Mouse (Mus musculus) frontal cortex, postnatal 14 days (tissue): ENCODE results near the gene Tsc22d3.

Experiments used
- DNase-seq, 2 experiments: peaks; one replicate each; pipeline ENCODE4 v3.0.0; 2022; ENCODE audit warnings: low spot score in 2 of 2

Gene Tsc22d3

DNA sequence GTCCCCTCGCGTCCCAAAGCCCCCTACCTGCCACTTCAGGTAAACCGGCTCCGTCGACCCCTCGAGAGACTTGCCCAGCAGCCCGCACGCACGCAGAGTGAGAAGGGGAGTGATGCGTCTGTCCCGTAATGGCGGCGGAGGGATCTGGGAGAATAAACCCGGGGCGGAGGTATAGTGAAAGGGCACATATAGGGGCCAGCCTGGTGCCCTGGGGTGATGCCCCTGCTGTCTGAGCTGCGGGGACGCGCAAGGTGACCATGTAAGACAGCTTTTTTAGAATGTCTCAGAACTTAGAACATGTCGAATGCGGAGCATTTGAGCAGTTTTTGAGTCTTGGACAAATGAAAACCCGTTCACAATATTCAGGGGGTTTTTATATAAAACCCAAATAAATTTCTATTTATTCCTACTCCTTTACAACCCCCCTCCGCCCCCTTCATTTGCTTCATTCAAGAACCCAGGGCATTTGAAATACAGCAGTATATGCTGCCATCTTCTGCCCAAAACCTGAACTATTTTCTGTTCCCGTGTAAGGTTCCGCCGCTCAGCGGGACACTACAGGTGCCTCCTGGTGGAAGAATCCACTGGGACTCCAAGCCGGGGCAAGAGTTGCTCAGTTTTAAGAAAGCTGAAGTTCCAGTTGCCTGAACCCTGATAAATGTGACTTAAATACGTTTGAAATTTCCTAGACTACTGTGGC lies at the start of gene Tsc22d3:
Gene Tsc22d3 (minus strand): TSS at position 250 of the 700 bp plus-strand sequence.
- DNase-seq = peak; percentile 4 to 20

DNA sequence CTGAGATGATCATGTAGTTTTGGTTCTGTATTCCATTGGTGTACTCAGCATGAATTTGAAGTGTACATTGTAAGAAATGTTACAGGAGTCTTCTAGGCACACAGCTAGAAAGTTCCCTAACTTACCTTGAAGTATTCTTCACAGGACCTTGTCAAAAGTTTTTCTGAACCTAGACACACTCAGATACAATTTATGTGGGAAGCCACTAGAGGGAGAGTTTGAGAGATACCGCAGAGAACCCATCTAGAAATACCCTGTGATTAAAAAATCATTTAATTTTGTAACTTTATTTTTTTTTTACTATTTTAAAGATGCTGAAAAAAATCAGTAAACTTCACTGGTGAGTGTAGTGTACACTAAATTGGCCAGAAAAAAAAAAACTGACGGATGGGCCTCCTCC lies 39.1 kb upstream of the Tsc22d3 start:
- DNase-seq = no peak

DNA sequence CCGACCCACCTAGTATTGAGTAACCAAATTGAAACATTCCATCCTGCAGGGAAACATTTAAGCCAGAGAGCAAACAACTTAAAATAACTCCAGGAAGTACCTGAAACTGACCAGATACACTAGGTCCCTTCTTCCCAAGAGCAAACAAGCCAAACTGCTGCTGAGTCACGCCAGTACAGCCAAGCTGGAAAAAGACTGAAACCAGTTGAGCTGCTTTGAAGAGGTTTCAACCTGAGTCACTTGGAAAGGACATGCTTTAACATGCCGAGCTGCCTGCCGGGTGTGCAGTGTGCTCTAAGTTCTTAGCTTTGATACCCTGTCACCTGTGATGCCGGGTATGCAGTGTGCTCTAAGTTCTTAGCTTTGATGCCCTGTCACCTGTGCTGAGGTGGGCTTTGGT lies 37.6 kb upstream of the Tsc22d3 start:
- no peak for DNase-seq

DNA sequence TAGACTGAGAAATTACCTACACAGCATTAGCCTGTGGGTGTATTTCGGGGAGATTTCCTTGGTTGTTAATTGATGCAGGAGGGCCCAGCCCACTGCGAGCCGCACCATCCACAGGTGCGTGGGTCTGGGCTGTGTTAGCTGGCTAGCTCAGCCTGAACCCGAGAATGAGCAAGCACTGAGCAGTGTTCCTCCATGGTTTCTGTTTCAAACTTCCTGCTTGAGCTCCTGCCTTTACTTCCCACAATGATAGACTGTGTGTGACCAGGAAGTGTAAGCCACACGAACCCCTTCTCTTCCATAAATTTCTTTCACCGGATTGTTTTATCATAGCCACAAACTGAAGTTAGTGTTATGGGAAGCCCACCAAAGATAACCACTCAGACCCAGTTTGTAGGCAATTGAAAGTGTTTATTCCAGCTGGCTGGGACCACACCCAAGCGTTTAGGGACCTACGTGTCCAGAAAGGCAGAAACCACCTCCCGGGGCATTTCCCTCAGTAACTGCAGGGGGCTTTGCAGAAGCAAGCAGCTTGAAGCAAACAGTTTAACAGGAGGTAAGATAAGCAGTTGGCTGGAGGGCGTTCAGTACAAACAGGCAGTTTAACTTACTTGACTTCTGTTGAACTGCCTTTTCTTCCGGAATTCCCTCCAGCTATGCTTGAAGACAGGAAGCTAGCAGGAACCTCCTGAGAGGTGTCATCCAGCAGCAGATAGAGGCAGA lies 24.6 kb upstream of the Tsc22d3 start:
- no peak for DNase-seq

DNA sequence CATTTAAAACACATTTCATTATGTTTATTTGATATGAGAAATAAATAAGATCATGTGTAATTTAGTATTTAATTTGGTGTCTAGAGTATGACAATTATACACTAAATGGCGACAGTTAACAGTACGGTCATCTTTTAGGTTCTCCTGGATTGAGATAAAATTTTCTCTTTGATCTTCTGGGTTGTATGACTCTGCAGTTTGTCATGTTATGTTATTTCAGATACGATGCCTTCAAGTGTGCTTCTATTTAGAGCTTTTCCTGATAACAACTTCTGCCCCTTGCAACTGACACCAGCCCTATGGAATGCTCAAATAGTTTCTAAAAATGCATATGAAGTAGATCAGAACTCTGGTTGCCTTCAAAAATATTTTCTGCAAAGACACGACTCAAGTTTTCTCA lies 9.5 kb upstream of the Tsc22d3 start:
- DNase-seq = no peak

DNA sequence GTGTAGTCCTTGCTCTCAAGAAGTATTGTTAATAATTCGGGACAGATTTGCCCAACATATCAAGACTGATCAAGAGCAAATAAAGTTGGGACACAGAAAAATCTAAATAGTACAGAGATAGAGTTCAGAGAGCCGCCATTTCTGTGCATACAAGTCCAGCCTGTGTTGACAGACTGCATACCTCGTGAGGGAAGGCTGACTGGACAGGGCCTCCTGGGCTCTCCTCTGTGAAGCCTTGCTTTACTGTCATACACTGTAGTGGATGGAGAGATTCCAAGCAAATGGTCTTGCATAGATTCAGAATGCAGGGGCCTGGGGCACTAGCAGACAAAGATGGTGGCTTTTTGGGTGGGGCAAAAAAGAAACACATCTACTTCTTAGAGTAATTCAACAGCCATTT lies 1.4 kb upstream of the Tsc22d3 start:
- no peak for DNase-seq

DNA sequence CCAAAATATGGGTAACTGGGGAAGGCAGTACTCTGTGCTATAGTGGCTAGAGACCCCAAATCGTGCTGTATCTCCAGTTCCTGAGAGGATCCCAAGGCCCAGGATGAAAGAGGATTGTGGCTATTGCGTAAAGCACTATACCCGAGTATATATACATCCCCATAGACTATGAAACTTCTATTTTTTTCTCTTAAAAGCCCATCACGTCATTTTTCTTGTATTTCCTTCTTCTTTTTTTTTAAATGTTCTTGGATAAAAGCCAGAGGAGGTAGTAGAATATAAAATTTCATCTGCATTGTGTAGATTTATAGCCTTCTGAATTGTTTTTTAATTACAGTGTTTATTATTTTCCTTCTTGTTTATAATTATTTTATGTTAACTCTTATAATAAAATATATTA lies 852 bp upstream of the Tsc22d3 start:
- DNase-seq = no peak

DNA sequence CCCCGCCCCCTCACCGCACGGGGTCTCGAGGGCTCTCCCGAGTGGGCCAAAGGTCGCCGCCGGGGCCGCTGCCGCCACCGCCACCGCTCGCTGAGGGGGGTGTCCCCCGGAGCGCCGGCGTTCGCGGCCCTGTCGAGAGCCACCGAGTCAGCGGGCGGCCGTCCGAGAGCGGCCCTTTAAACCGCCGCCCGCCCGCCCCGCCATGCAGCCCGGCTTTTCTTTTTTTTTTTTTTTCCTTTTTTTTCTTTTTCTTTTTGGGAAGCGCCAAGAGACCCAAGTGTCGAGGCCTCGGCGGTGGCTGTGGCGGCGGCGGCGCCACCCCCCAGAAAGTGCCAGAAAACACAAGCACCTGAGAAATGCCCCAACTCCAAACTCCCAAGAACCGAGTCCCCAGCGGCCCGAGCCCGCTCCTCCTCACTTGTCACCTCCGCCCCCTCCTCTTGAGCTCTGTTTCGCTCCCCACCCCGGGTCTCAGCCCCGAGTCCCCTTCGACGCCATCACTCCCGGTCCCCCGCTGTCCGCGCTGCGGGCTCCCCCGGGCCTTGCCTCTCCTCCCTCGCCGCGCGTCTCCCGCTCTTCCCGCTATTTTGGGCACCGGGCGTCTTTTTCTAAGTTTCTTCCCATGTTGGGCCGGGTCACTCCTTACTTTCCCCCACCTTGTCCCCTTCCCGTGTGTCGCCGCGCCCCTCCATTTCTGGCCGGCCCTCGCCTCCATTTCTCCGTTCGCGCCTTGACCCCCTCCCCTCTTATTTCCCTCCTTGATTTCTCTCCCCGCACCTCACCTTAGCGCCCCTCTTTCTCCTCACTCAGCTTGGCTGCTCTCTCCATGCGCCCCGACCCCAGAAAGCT lies 674 bp downstream of the Tsc22d3 start:
- no peak for DNase-seq

DNA sequence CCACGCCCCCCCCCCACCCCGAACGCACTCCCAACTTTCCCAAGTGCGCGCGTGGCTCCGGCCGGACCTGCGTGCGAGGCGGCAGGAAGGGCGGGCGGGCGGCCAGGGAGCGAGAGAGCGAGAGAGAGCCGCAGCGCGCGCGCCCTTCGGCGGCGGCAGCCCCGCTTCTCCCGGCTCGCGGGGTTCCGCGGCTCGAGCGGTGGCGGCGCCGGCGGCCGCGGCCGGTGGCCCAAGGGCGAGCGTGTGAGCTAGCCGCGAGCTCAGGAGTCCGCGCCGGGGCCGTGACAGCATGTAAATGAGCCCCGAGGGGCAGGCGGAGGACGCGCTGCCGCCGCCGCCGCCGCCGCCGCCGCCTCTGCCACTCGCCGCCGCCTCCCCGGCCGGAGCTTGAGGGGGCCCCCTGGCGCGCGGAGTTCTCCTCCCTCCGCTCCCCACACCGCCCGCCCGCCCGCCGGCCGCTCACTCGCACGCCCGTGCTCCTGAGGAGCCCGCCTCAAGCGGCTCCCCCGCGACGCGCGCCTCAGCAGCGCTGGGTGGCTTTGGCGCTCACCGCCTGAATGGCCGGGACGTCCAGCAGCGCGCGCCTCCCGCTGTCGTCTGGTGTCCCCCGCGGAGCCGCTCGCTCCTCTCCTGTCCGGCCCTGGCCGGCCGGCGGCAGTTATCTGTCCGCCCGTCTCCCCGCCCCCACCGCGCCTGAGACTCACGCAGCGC lies 1.5 kb downstream of the Tsc22d3 start:
- no peak for DNase-seq

DNA sequence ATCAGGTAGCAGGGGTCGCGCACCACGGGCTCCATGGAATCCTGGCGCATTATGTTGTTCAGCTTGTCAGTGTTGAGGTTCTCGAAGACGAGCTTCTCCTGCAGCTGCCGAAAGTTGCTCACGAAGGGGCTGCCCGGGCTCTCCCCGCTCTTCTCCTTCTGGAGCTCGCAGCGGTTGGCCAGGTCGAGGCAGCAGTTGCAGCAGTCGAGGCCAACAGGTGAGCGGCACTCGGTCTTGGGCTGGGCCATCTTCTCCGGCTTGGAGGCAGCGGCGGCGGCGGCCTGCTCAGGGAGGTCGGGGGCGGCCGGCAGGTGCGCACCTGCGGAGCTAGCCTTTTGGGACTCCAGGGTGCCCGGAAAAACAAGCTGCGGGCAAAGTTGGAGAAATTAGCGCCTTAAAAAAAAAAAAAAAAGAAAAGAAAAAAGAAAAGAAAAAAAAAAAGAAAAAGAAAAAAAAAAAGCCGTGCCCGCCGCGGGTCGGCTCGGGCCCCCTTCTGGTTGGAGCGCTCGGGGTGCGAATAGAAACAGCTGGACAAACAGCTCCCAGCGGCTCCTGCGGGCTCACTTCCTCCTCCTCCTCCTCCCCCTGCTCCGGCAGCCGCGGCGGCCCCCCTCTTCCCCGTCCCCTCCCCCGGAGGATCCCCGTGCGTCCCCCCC lies 2.1 kb downstream of the Tsc22d3 start:
- no peak for DNase-seq

DNA sequence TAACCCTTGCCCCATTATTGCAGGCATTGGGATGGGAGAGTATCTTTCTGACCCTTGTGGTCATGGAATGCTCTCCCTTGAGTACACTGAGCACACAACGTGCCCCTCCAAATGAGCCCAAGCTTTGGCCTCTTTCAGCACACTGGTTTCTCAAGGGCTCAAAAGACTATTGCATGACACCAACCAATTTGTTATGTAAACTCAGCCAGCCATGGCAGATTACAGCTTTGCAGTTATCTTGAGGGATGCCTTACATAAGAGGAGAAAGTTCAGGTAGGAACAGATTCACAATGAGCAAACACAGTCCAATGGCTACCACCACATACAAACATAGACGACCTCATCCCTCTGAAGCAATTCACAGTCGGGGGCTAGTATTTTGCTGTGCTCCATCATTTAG lies 9.3 kb downstream of the Tsc22d3 start:
- no peak for DNase-seq

DNA sequence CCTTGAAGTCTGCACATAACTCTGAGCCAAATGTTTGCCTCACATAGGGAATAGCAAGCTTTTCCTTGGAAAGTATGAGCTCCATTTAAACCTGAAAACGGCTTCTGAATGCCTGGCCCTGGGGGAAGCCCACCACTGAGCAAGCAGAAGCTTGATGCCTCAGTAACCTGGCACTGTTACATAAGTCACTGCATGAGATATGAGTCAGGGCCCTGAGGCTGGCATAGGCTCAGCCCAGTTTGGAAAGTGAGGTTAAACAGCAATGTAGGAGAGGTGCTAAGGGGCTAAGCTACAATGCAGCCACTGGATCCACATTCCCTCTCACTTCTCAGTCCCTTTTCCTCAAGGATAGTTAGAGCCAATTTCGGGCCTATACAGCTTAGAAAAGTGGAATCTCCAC lies 10.3 kb downstream of the Tsc22d3 start:
- DNase-seq = no peak

DNA sequence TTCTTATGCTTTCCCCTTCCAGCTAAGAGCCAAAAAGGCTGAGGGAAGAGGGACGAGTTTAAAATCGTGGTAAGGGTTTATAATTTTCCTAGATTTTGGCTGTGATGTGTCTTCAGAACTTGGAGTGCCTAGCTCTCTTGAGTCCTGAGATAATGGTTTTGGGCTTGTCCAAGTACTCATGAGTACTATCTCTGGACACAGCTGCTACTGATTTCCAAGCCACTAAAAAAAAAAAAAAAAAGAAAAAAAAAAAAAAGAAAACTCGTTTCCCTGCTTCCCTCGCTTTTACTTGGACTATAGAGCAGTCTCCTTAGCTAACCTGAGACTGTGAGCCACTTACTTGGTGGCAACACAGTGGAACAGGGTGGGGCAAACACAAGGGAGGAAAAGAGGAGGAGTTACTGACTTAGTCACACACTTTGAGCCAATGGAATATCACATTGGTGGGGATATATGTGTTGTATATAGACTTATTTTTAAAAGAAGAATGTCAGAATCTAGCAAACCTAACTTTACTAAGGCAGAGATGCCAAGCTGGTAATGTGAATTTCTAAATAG lies 11.2 kb downstream of the Tsc22d3 start:
- no peak for DNase-seq

DNA sequence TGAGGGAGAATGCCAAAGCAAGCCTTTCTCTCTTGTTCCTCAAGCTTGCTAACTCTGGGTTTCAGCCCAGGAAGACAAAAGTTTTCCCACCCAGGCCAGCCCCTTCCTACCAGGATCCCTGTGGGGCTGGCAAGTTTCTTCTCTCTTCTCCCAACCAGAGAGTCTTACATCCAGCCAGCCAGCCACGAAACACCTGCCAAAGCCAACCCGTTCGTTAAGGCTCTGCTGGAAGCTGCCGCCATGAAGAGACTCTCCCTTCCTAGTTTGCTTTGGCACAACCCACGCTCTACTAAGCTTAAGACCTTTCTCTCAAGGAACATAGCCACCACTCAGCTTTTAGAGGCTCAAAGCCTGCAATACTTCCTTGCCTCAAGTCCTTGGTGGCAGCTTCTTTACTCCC lies 11.9 kb downstream of the Tsc22d3 start:
- no peak for DNase-seq

DNA sequence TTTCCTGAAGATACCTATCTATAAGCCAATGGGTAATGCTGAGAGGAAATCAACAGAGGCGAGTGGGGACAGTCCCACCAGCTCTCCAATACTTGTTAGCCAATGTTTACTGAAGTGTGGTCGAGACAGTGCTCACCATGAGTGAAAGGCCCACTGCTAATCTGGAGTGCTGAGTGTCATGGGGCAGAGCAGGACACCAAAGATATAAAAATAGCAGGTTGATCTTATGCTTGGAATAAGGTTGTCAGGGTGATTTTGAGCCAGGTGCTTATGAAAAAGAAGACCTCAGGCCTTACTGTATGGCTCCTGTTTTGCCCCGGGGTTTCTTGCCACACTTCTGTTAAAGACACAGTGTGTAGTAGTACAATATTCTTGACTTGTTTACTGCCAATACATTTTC lies 20.0 kb downstream of the Tsc22d3 start:
- no peak for DNase-seq

DNA sequence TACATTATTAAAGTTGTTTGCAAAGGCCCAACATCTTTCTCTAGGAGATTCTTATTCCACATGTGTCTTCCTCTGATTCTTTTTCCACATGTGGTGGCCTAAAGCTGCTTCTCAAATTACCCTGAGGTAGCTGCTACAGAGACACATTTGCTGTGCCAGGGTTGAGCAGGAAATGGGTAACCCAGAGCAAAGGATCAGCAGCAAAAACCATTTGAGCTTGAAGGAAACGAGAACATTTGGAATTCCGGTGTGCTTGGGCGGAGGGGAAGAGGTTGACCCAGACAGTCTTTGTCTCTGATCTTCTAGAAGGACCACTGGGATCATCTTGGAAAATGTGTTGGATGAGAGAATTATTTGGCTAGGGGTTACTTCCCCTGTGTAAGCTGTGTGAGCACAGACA lies 24.8 kb downstream of the Tsc22d3 start:
- no peak for DNase-seq

DNA sequence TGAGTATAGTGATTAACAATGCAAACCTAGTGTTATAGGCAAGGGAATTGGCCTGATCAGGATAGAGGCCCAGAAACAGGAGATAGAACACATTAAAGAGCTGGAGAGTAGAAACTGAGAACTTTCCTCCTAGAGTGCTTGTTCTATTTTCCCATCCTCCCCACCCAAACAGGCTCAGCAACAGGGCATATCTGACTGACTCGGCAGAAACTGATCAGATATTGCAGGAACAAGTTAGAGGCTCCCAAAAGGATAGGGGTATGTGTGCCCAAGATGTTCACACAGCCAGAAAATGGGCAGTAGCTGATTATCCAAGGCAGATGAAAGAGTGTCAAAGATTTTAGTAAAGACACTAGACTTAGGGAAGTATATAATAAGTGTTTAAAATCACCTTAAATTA lies 25.3 kb downstream of the Tsc22d3 start:
- DNase-seq = no peak

DNA sequence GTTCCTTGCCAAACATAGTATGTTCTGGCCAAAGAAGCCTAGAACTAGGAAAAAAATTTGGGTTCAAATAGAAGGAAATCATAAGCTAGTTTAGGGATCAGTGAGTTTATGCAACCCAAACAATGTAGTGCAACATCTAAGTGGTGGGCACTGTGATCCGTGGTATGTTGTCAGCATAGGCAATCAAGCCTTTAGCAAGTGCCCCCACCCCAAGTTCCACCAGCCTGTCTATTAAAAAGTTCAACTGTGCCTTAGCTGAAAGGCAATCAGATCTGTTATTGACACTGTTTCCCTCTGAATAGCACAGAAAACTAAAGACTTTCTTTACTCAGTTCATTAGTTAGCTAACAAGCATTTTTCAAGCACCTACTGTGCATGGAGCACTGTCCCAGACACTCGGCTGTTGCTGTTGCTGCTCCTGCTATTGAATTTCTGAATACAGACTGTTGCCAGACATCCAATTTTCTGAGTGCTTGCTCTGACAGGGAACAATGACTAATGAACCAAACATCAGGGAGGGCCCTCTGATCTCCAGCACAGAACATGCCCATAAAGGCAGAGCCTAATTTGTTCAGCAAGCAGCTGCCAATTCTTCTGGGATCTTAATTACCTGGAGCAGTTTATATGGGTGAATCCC lies 27.6 kb downstream of the Tsc22d3 start:
- no peak for DNase-seq

DNA sequence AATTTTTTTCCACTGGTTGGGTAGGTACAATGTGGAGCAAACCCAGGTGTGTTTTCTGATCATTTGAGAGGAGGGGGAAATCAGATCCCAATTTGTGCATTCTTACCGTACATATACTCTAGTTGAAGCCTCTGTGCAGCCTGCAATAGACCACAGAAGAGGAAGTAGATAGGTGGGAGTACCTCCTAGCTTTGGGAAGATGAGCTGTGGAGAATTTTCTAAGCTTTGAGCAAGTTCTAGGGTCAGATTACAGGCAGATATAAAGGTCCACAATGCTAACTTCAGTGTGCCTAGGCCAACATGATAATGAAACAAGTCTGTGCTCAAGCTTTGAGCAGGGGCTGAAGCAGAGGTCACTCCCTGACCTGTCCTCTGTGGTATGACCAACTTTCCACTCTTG lies 30.9 kb downstream of the Tsc22d3 start:
- no peak for DNase-seq

DNA sequence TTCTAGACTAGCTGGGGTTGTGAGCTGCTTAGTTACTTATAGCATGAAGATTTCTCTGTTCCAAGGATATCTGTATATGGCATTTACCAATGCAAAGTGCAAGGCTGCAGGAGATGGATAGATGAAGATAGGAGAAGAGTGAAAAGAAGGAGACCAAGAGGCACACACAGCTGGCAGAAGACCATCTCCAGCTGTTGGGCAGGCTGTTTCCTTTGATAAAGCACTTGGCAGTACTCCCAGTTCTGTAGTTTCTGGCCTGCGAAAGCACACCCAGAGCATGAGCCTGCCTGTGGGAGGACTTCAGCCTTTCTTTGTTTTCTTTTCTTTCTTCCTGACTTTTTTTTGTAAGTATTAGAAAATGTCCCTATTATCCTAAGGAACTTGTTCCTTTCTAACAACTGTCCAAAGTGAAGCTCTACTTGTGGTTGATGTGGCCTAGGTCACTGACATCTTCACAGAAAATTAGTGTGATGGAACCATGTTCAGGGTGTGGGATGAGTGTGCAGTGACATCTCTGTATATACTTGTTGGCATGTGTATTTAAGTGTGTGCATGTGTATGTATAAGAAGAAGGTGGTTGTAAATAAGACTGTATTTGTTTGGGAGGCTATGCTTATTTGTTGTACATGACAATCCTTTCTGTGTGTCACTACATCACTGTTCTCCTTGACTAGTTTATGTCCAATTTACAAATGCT lies 32.6 kb downstream of the Tsc22d3 start:
- no peak for DNase-seq
